Mouse (Mus musculus) liver, postnatal 0 days (tissue): Measurements from ENCODE around the gene Sbf2. TPM values are rescaled to one million over a fixed set of nuclear protein-coding genes. Genes with fewer than 3 reads are reported as not detected.
A peak's percentile ranks its signal among the peaks of the same experiment; 100 is the strongest.

ENCODE experiments used
- ATAC-seq: fragments of 200-750 bp; cut with Nextera tagmentation; 2 replicates; pipeline ENCODE4 v1.8.0; 2017; ENCODE audit warnings: mild to moderate bottlenecking, moderate library complexity
- DNase-seq: peaks from one replicate; pipeline ENCODE4 v3.0.0-alpha.2; 2016
- H3K27ac ChIP-seq: fragments of 300-500 bp; sonication (generic); 2 replicates; pipeline ENCODE4 v1.5.1; 2014; ENCODE audit warnings: antibody characterized with exemption, moderate library complexity, mild to moderate bottlenecking, low read depth
- H3K27me3 ChIP-seq: fragments of 300-500 bp; sonication (generic); 2 replicates; pipeline ENCODE4 v1.6.1; 2014; ENCODE audit warnings: low read length, control low read depth, mixed read lengths; ENCODE audit not compliant: insufficient read depth
- H3K36me3 ChIP-seq: fragments of 300-500 bp; sonication (generic); replicated peaks from 2 replicates; pipeline ENCODE4 v1.6.1; 2014; ENCODE audit warnings: mild to moderate bottlenecking, control low read depth, low read length, moderate library complexity, mixed read lengths; ENCODE audit not compliant: insufficient read depth
- H3K4me1 ChIP-seq: fragments of 300-500 bp; sonication (generic); 2 replicates; pipeline ENCODE4 v1.6.1; 2014; ENCODE audit warnings: antibody characterized with exemption, mild to moderate bottlenecking, control low read depth; ENCODE audit not compliant: insufficient read depth
- H3K4me2 ChIP-seq: fragments of 300-500 bp; sonication (generic); 2 replicates; pipeline ENCODE4 v1.6.1; 2014; ENCODE audit warnings: low read depth, mild to moderate bottlenecking, low read length, moderate library complexity, mixed read lengths
- H3K4me3 ChIP-seq: fragments of 300-500 bp; sonication (generic); 2 replicates; pipeline ENCODE4 v1.5.1; 2014; ENCODE audit warnings: low read depth, low read length
- H3K9ac ChIP-seq: fragments of 300-500 bp; sonication (generic); replicated peaks from 2 replicates; pipeline ENCODE4 v1.6.1; 2014; ENCODE audit warnings: mild to moderate bottlenecking, moderate library complexity
- H3K9me3 ChIP-seq: fragments of 300-500 bp; sonication (generic); 2 replicates; pipeline ENCODE4 v1.6.1; 2016; ENCODE audit warnings: mild to moderate bottlenecking, control low read depth, low read length, mixed read lengths
- CTCF ChIP-seq: sonication (generic); IDR thresholded peaks from 2 replicates; pipeline ENCODE4 v1.5.1; 2016; ENCODE audit warnings: antibody characterized with exemption, low read depth
- EP300 ChIP-seq: IDR thresholded peaks from 2 replicates; pipeline ENCODE4 v1.6.1; 2016; ENCODE audit warnings: antibody characterized with exemption, low read depth, mild to moderate bottlenecking
- whole genome bisulfite sequencing: fragments of 180-500 bp; shearing (Covaris S2); extraction: QIAGEN DNeasy Blood & Tissue Kit; methylation state at CpG from one replicate; pipeline ENCODE4 v1.1.7; 2014; ENCODE audit not compliant: insufficient replicate concordance; 5-methylcytosine and 5-hydroxymethylcytosine counted together
- polyA plus RNA-seq: library from polyadenylated mRNA; unstranded; fragments of >200 nt; fragmentation: Nextera tagmentation; extraction: Ambion mirVana; gene quantifications from 2 replicates; pipeline ENCODE4 v1.2.1, GENCODE M21; 2015

The Sbf2 gene
- polyA plus RNA-seq, 1 experiment from 2014 or later, result 5.9 TPM

DNA sequence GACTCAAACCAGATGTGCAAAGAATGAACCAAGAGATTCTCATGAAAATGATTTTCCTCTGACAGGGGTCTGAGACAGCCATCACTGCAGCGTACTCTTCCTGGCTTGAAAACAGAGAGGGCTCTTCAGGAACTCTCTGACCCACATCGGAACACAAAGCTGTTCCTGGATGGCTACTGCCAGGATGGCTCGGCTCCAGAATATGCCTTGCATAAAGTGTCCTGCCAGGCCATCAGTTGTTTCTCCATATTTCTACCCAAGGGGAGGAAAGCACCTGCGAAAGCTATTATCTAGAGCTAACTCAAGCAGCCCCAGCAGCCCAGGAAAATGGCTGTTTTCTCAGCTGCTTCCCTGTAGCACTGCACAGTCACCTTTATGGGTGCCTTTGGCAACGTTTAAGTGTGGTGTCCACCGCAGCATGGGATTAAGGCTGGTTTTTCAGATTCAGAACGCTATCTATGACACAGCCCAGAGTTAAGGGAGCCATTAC is 300.3 kb downstream of the Sbf2 start:
- H3K27me3 ChIP-seq, result no peaks in the 10 kb centered on the region
- H3K4me3 ChIP-seq, result no peak overlapping the region
- TF ChIP-seq CTCF (no peak), EP300 (no peak)
- H3K9ac ChIP-seq, result no peak overlapping the region
- H3K27ac ChIP-seq, result no peak overlapping the region
- peaks cover 17% of the 10 kb centered on the region for H3K36me3 ChIP-seq
- H3K4me1 ChIP-seq, result peaks cover 3% of the 10 kb centered on the region; the same call in 1 of the 2 replicates
- no peak overlapping the region for H3K4me2 ChIP-seq
- DNase-seq (no peak), ATAC-seq (no peak)
- WGBS, result 86% methylated on average over 7 of the region's 7 CpGs
- H3K9me3 ChIP-seq, result peaks cover 5% of the 10 kb centered on the region; the same call in 1 of the 2 replicates

DNA sequence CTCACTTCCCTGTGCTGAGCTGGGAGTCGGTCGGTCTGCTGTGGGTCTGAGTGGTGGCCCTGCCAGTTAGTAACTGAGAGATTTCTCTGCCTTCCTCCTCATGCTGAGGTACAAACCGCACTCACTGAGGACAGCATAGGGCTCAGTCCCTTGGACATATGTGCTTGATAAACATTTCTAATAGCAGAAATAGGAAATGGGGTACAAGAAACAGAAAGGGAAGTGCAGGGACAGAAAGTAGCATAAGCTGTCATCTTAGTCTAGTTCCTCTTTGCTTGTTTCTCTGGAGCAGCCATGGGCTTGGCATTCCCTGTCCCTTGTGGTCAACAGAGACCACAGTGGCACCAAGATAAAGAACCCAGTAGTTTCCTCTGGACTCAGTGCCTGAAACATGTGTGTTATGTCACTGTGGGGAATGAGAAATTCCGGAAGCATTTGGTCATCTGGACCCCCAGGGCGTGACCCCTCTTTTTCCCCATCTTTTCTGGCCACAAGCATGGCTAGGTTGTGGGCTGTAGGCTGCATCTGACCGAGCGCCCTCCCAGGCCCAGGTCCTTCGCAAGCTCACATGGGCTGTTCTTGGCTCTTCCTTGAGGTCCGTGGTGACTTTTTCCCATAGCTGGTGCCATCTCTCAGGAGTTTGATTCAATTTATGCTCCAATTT is 301.2 kb downstream of the Sbf2 start:
- 0 out of 2 replicates have a peak overlapping the region, but pooled peaks have one; percentile 4 for H3K4me2 ChIP-seq
- no peak for DNase-seq
- no peak overlapping the region for H3K9ac ChIP-seq
- peaks cover 3% of the 10 kb centered on the region; the same call in 1 of the 2 replicates for H3K4me1 ChIP-seq
- no peak for TF ChIP-seq EP300
- TF ChIP-seq CTCF, result no peak
- no peak overlapping the region for H3K27ac ChIP-seq
- peaks cover 5% of the 10 kb centered on the region; the same call in 1 of the 2 replicates for H3K9me3 ChIP-seq
- H3K4me3 ChIP-seq, result no peak overlapping the region
- ATAC-seq, result peak; percentile 66
- peaks cover 24% of the 10 kb centered on the region for H3K36me3 ChIP-seq
- WGBS, result 46% methylated on average over 9 of the region's 9 CpGs
- no peaks in the 10 kb centered on the region for H3K27me3 ChIP-seq

DNA sequence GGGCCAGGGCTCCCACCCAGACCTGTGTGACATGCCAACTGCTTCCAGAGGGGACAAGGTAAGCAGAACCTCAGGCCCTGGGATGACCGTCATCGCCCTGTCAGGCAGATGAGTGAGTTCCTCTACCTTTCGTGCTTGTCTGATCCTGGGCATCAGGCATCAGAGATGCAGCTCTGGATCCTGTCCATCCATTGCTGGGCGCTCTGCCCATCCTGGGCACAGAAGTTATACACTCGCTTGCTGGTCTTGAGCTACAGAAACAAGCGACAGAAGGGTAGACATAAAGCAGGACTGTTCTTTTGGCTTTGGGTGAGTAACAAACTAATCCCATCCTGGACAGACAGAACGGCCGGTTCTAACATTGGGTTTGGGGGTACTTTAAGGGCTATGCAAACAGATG is 305.5 kb downstream of the Sbf2 start:
- WGBS, result 83% methylated on average over 8 of the region's 8 CpGs
- ATAC-seq, result no peak
- TF ChIP-seq CTCF (no peak), EP300 (no peak)

DNA sequence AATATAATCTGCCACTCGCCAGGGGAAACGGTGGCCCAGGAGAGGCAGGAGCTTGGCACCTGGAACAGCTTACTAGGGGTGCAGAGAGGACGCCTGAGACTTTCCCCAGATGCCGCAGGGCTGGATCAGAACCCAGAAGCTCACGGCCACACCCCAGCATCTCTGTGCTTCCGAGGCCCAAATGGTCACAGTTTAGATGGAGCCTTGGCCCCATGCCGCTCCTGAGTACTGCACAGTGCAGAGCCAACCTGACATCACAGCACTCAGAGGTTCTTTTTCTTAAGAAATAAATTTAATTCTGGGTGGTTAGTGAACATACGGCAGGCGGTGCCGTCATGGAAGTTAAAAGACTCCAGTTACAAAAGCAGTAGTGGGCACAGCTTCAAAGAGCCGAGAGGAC is 307.0 kb downstream of the Sbf2 start:
- WGBS, result 81% methylated on average over 11 of the region's 11 CpGs
- Histone ChIP-seq H3K4me1 (no peaks in the 10 kb centered on the region), H3K27me3 (no peaks in the 10 kb centered on the region), H3K4me3 (no peak overlapping the region), H3K36me3 (peaks cover 12% of the 10 kb centered on the region), H3K27ac (no peak overlapping the region), H3K9ac (no peak overlapping the region), H3K9me3 (no peaks in the 10 kb centered on the region), H3K4me2 (no peak overlapping the region)
- no peak for ATAC-seq
- no peak for TF ChIP-seq CTCF
- TF ChIP-seq EP300, result no peak
- DNase-seq, result no peak

More for the DNA sequence above, 305.5 kb downstream of the Sbf2 start:
- Histone ChIP-seq H3K4me1 (peaks cover 3% of the 10 kb centered on the region; the same call in 1 of the 2 replicates), H3K27ac (no peak overlapping the region), H3K9ac (no peak overlapping the region), H3K4me3 (no peak overlapping the region), H3K9me3 (no peaks in the 10 kb centered on the region), H3K4me2 (no peak overlapping the region), H3K27me3 (no peaks in the 10 kb centered on the region), H3K36me3 (peaks cover 17% of the 10 kb centered on the region)
- DNase-seq, result no peak

DNA sequence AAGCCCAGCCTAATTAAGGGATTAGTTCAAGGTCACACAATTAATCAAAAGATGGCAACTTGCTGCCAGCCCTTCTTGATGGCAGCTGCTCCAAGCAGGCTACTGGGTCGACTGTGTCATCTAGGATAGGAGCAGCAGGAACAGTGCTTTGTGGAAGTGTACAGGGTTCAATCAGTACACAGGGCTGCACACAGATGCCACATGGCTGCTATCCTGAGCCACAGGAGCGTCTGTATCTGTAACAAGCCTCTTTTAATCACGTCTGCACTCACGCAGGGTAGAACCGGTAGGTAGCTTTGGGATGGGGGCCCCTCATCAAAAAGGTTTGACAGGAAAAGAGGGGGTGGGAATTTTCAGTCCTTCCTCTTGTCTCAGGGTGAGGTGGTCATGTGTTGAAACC is 308.4 kb downstream of the Sbf2 start:
- 65% methylated on average over 5 of the region's 5 CpGs for WGBS
- Histone ChIP-seq H3K4me3 (no peak overlapping the region), H3K4me1 (no peaks in the 10 kb centered on the region), H3K4me2 (no peak overlapping the region), H3K9me3 (no peaks in the 10 kb centered on the region), H3K9ac (no peak overlapping the region), H3K27ac (no peak overlapping the region), H3K36me3 (peaks cover 8% of the 10 kb centered on the region), H3K27me3 (no peaks in the 10 kb centered on the region)
- TF ChIP-seq CTCF (no peak), EP300 (no peak)
- DNase-seq (no peak), ATAC-seq (no peak)

DNA sequence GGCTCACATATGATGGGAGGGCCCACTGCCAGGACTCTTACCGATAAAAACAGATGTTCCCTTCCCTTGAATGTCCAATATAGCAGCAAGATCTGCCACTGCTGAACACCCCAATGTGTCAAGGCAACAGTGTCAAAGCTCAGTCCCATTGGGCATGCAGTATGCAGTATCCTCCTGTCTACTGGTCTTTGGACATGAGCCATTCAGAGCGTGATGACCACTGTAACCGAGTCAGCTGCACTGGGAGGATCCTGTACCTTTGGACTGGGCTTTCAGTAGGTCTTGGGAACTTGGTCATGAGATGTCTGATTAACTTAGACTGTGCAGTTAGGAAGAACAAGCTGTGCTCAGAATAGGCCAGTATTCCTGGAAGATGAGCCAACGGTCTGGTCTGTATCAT is 309.2 kb downstream of the Sbf2 start:
- no peak for DNase-seq

More for the DNA sequence above, 309.2 kb downstream of the Sbf2 start:
- H3K36me3 ChIP-seq, result peaks cover 7% of the 10 kb centered on the region
- no peak overlapping the region for H3K4me2 ChIP-seq
- no peak overlapping the region for H3K4me3 ChIP-seq
- WGBS, result 83% methylated on average over 4 of the region's 4 CpGs
- H3K9ac ChIP-seq, result no peak overlapping the region
- no peak for ATAC-seq
- no peak overlapping the region for H3K27ac ChIP-seq
- H3K9me3 ChIP-seq, result no peaks in the 10 kb centered on the region
- TF ChIP-seq EP300, result no peak
- no peak for TF ChIP-seq CTCF
- H3K4me1 ChIP-seq, result no peaks in the 10 kb centered on the region
- no peaks in the 10 kb centered on the region for H3K27me3 ChIP-seq
